Mouse (Mus musculus) ES-E14 (cell line): Measurements from ENCODE around the gene Ccr10. TPM values are rescaled to one million over a fixed set of nuclear protein-coding genes. Genes with fewer than 3 reads are reported as not detected.
"Not testable (repeated sequence)": the region's sequence is repeated elsewhere in the genome, so short reads cannot be mapped to it uniquely, and the experiment has no call there.

Experiments used
- DNase-seq: peaks from one replicate; pipeline ENCODE4 v3.0.0-alpha.2; 2013; ENCODE audit warnings: low read depth, low spot score
- H3K27ac ChIP-seq: 2 replicates; pipeline ENCODE4 v1.5.1; 2012; ENCODE audit warnings: low read depth, mild to moderate bottlenecking, low read length, moderate library complexity, mixed read lengths; ENCODE audit not compliant: poor library complexity, insufficient read depth, severe bottlenecking
- H3K36me3 ChIP-seq: 2 replicates; pipeline ENCODE4 v1.6.1; 2012; ENCODE audit warnings: mild to moderate bottlenecking, low read length, moderate library complexity, mixed read lengths; ENCODE audit not compliant: control insufficient read depth, poor library complexity, insufficient read depth, severe bottlenecking
- H3K4me1 ChIP-seq, 2 experiments: fragments of 150-350 bp in 1 of 2; sonication (generic) in 1 of 2; 2 replicates each; pipeline ENCODE4 v1.6.1; 2012; ENCODE audit warnings: low read length in 2 of 2, mild to moderate bottlenecking in 1 of 2, mixed read lengths in 1 of 2; ENCODE audit not compliant: control insufficient read depth in 2 of 2, insufficient read depth in 2 of 2, poor library complexity in 1 of 2
- H3K4me3 ChIP-seq, 2 experiments: fragments of 150-350 bp in 1 of 2; sonication (generic) in 1 of 2; 2 replicates each; pipeline ENCODE4 v1.5.1; 2012; ENCODE audit warnings: low read length in 2 of 2, low read depth in 1 of 2, mild to moderate bottlenecking in 1 of 2, mixed read lengths in 1 of 2; ENCODE audit not compliant: insufficient read depth in 1 of 2, poor library complexity in 1 of 2, severe bottlenecking in 1 of 2
- H3K9ac ChIP-seq: 2 replicates; pipeline ENCODE4 v1.6.1; 2012; ENCODE audit warnings: low read depth, mild to moderate bottlenecking, low read length, mixed read lengths; ENCODE audit not compliant: poor library complexity, insufficient read depth, severe bottlenecking
- H3K9me3 ChIP-seq: fragments of 150-350 bp; sonication (generic); 2 replicates; pipeline ENCODE4 v1.6.1; 2012; ENCODE audit warnings: low read depth, mild to moderate bottlenecking, low read length; ENCODE audit not compliant: control insufficient read depth, insufficient read depth
- CHD2 ChIP-seq: IDR thresholded peaks from 2 replicates; pipeline ENCODE4 v1.6.1; 2014; ENCODE audit warnings: mild to moderate bottlenecking, low read depth, low read length, inconsistent platforms
- HCFC1 ChIP-seq: IDR thresholded peaks from 2 replicates; pipeline ENCODE4 v1.6.1; 2012; ENCODE audit warnings: low read length, inconsistent platforms, borderline replicate concordance; ENCODE audit not compliant: insufficient read depth
- MAFK ChIP-seq: IDR thresholded peaks from 2 replicates; pipeline ENCODE4 v1.6.1; 2014; ENCODE audit warnings: mild to moderate bottlenecking, low read depth, low read length, inconsistent platforms; ENCODE audit not compliant: insufficient read depth
- ZC3H11A ChIP-seq: IDR thresholded peaks from 2 replicates; pipeline ENCODE4 v1.6.1; 2012; ENCODE audit warnings: low read depth, mild to moderate bottlenecking, inconsistent platforms, low read length, borderline replicate concordance
- ZNF384 ChIP-seq: IDR thresholded peaks from 2 replicates; pipeline ENCODE4 v1.6.1; 2012; ENCODE audit warnings: low read depth, low read length, inconsistent platforms
- in situ Hi-C, 2 experiments: fragments of 600-800 bp; cut with MboI; formaldehyde crosslinking; loops; one replicate each; pipeline ENCODE4 v1.15.1; 2025; ENCODE audit warnings: low sequenced_read_pairs in 2 of 2, inconsistent platforms in 1 of 2; ENCODE audit not compliant: unreplicated experiment in 2 of 2
- total RNA-seq: library from RNA; depleted of rRNA; stranded (reverse); fragments of 300-350 nt; gene quantifications from 2 replicates; pipeline ENCODE4 v1.2.3, GENCODE M21; 2012

The Ccr10 gene
- total RNA-seq, 1 experiment = 0.31 TPM

GRCm38 (mm10) chr11:101162301-101162700 lies 12.9 kb downstream of the Ccr10 start:
- in situ Hi-C loops = no loop called here
- Histone ChIP-seq H3K4me1 (peaks cover 0 to 10% of the 10 kb centered on the region in 2 experiments; a peak in 2 of 4 replicates), H3K9me3 (no peaks in the 10 kb centered on the region), H3K27ac (no peak overlapping the region), H3K9ac (no peak overlapping the region), H3K36me3 (peaks cover 1% of the 10 kb centered on the region; the same call in 1 of the 2 replicates), H3K4me3 (no peak overlapping the region)
- no peak for DNase-seq
- TF ChIP-seq CHD2 (no peak), MAFK (no peak), HCFC1 (no peak), ZC3H11A (no peak), ZNF384 (no peak)

GRCm38 (mm10) chr11:101161551-101161950 lies 13.7 kb downstream of the Ccr10 start:
- Histone ChIP-seq H3K9me3 (no peaks in the 10 kb centered on the region), H3K9ac (no peak overlapping the region), H3K36me3 (no peaks in the 10 kb centered on the region; the same call in 1 of the 2 replicates), H3K27ac (no peak overlapping the region), H3K4me1 (peaks cover 0 to 12% of the 10 kb centered on the region in 2 experiments; a peak in 2 of 4 replicates), H3K4me3 (no peak overlapping the region)
- no peak for DNase-seq
- in situ Hi-C loops = no loop called here
- TF ChIP-seq MAFK = no peak
- TF ChIP-seq ZNF384 = no peak
- no peak for TF ChIP-seq HCFC1
- TF ChIP-seq ZC3H11A = no peak
- no peak for TF ChIP-seq CHD2

GRCm38 (mm10) chr11:101160981-101161505 lies 14.2 kb downstream of the Ccr10 start:
- H3K4me3 ChIP-seq, H3K9me3 ChIP-seq, in situ Hi-C loops, H3K27ac ChIP-seq, DNase-seq, H3K9ac ChIP-seq, H3K36me3 ChIP-seq: not testable (repeated sequence)
- peaks cover 0 to 16% of the 10 kb centered on the region in 2 experiments; a peak in 2 of 4 replicates for H3K4me1 ChIP-seq

GRCm38 (mm10) chr11:101160151-101160550 lies 15.1 kb downstream of the Ccr10 start:
- in situ Hi-C loops, H3K4me3 ChIP-seq, DNase-seq, H3K9me3 ChIP-seq, H3K36me3 ChIP-seq, H3K27ac ChIP-seq, H3K9ac ChIP-seq: not testable (repeated sequence)
- peaks cover 0 to 16% of the 10 kb centered on the region in 2 experiments; a peak in 2 of 4 replicates for H3K4me1 ChIP-seq

GRCm38 (mm10) chr11:101155728-101156371 lies 19.4 kb downstream of the Ccr10 start, which contains the start of gene Tubg2:
Gene Tubg2, plus strand, starts transcription at chr11:101155907.
- Histone ChIP-seq H3K36me3 (no peaks in the 10 kb centered on the region), H3K9me3 (no peaks in the 10 kb centered on the region), H3K9ac (peak within 1 kb of the TSS; percentile 45), H3K27ac (no peak within 1 kb of the TSS), H3K4me1 (peaks cover 0 to 6% of the 10 kb centered on the region in 2 experiments; a peak in 1 of 4 replicates), H3K4me3 (peak within 1 kb of the TSS; percentile 52 to 60)
- in situ Hi-C loops = no loop called here
- DNase-seq = no peak
- TF ChIP-seq CHD2 (no peak), ZNF384 (no peak), HCFC1 (no peak), MAFK (no peak), ZC3H11A (no peak)
